Mouse (Mus musculus): ENCODE measurements at regions not wholly inside any gene's neighbourhood (a gene's known extent, or its start where the extent isn't known, plus 50 kb on each side); places are given as distances from the start of the nearest gene placed in this dataset.

GRCm38 (mm10) chr10:118765051-118765450 lies 105.0 kb downstream of the Dyrk2 start:
- no peak for DNase-seq (ENCODE audit: low spot score in 2 of 2)

- no peak for DNase-seq (ENCODE audit: low spot score in 2 of 2)
Observed at GRCm38 (mm10) chr10:118765544-118766441, 104.2 kb downstream of the Dyrk2 start.

- no peak for DNase-seq (ENCODE audit: low spot score in 2 of 2)
Observed at GRCm38 (mm10) chr10:118766826-118767225, 103.2 kb downstream of the Dyrk2 start.

GRCm38 (mm10) chr10:118769751-118770150 lies 100.3 kb downstream of the Dyrk2 start:
- DNase-seq (ENCODE audit: low spot score in 2 of 2): no peak

GRCm38 (mm10) chr10:118778656-118779055 lies 91.4 kb downstream of the Dyrk2 start:
- no peak for DNase-seq (ENCODE audit: low spot score in 2 of 2)

- DNase-seq (ENCODE audit: low spot score in 2 of 2): no peak
Observed at GRCm38 (mm10) chr10:118780831-118781569, 89.0 kb downstream of the Dyrk2 start.

GRCm38 (mm10) chr10:118781811-118782232 lies 88.2 kb downstream of the Dyrk2 start:
- DNase-seq (ENCODE audit: low spot score in 2 of 2): no peak

GRCm38 (mm10) chr10:118782646-118783045 lies 87.4 kb downstream of the Dyrk2 start:
- DNase-seq (ENCODE audit: low spot score in 2 of 2): no peak

- no peak for DNase-seq (ENCODE audit: low spot score in 2 of 2)
Observed at GRCm38 (mm10) chr10:118787280-118787690, 82.7 kb downstream of the Dyrk2 start.

GRCm38 (mm10) chr10:118792352-118793100 lies 77.5 kb downstream of the Dyrk2 start:
- DNase-seq (ENCODE audit: low spot score in 2 of 2): no peak

- no peak for DNase-seq (ENCODE audit: low spot score in 2 of 2)
Observed at GRCm38 (mm10) chr10:118793794-118794193, 76.2 kb downstream of the Dyrk2 start.

- no peak for DNase-seq (ENCODE audit: low spot score in 2 of 2)
Observed at GRCm38 (mm10) chr10:118794395-118795060, 75.5 kb downstream of the Dyrk2 start.

- no peak for DNase-seq (ENCODE audit: low spot score in 2 of 2)
Observed at GRCm38 (mm10) chr10:118795061-118795407, 75.0 kb downstream of the Dyrk2 start.

GRCm38 (mm10) chr10:118796512-118796911 lies 73.5 kb downstream of the Dyrk2 start:
- no peak for DNase-seq (ENCODE audit: low spot score in 2 of 2)

- no peak for DNase-seq (ENCODE audit: low spot score in 2 of 2)
Observed at GRCm38 (mm10) chr10:118797256-118797655, 72.8 kb downstream of the Dyrk2 start.

GRCm38 (mm10) chr10:118799767-118800166 lies 70.2 kb downstream of the Dyrk2 start:
- no peak for DNase-seq (ENCODE audit: low spot score in 2 of 2)

- no peak for DNase-seq (ENCODE audit: low spot score in 2 of 2)
Observed at GRCm38 (mm10) chr10:118803922-118804557, 66.0 kb downstream of the Dyrk2 start.

GRCm38 (mm10) chr10:118804574-118804973 lies 65.4 kb downstream of the Dyrk2 start:
- no peak for DNase-seq (ENCODE audit: low spot score in 2 of 2)

All from frontal cortex, postnatal 14 days (tissue).